Mouse (Mus musculus): Measurements from ENCODE around the gene Smyd4.
"Not testable (repeated sequence)": the region's sequence is repeated elsewhere in the genome, so short reads cannot be mapped to it uniquely, and the experiment has no call there.

The Smyd4 gene

DNA sequence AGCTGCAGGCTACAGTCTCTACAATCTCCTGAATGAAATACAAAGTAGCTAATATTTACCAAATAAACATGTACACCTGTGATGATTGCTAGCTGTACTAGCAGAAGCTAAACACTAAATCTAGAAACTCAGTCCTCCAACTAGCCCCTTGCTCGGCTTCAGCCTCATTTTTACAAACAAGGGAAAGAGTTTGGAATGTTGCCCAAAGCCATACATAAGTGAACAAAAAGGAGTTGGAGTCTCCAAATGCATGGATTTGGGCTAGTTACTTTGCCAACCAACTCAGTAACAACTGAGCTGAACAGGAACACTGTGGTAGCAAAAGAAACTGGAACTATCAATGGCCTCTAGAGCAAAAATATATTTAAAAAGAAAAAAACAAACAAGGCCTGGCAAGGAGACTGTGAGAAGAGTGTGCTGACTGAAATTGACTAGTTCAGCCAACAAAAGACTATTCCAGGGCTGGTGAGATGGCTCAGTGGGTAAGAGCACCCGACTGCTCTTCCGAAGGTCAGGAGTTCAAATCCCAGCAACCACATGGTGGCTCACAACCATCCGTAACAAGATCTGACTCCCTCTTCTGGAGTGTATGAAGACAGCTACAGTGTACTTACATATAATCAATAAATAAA, 1.6 kb upstream of the Smyd4 start:
- DNase-seq, result no peak

DNA sequence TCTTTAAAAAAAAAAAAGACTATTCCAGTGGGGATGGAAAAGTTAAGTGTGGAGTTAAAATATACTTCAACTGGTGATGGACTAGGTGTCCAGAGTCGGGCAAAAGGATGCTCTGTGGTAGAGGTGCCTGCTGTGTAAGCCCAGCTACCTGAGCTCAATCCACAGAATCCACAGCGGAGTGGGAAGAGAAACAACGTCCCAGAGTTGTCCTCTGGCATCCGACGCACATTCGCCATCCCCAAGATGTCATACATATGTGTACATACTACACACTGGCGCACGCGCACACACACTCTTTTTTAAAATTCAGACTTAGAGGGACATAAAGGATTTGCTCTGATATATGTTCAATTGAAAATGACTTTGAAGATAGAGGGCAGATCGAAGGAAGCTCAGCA, 1.0 kb upstream of the Smyd4 start:
- no peak for DNase-seq

DNA sequence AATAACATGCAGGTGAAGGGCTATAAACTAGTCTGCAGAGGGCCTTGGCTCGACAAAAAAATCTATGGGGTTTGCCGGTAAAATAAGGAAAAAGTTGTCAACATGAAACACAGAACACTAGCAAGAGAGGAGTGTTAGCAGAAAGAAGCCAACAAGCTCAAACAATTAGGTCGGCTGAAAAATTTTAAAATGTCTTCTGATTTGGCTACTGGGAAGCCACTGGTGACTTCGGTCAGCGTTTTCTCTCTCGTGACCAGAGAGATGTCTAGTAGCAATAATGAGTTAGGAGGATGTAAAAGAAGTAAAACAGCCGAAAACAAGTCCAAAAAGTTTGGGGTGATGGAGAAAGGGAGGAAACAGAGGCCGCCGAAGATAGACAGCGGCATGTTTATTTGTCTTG, 637 bp upstream of the Smyd4 start:
- no peak for DNase-seq

- DNase-seq, result no peak
Measured at GRCm38 (mm10) chr11:75348890-75349261, 643 bp downstream of the Smyd4 start.

GRCm38 (mm10) chr11:75351225-75351624, 3.0 kb downstream of the Smyd4 start:
- DNase-seq, result no peak

DNA sequence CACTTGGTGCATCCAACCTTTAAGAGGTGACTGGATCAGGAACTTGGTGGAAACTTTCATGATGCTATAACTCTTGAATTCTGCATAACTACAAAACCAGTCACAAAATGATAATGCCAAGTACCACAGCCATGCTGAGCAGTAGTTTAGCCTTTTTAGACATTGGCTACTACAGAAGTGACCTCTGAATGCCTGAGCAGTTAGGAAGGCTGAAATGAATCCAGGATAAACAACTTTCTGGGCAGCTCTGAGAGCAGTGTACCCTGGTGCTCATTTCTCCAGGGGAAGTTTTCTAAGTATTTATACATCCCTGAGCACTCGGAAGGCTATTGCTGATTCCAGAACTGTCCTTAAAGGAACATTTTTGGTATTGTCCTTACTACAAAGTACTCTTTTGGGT, 7.2 kb downstream of the Smyd4 start:
- DNase-seq, result peak in 1 of 2 experiments; percentile 45

DNA sequence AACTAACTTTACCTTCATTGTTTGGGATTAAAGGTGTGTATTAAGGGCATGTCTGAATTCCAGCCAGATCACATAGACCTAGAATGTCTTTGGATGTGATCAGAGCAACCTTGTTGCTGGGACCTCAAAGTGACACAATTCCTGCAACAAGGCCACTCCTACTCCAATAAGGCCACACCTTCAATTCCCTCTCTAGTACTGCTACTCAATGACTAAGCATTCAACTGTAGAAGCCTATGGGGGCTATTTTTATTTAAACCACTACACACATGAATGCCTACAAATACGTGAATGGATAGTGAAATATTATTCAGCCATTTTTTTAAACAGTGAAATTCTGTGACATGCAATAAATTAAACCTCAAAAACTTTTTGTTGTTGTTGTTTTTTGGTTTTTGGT, 28.9 kb downstream of the Smyd4 start:
- DNase-seq, result no peak

- not testable (repeated sequence) for DNase-seq
Measured at GRCm38 (mm10) chr11:75378786-75379185, 30.6 kb downstream of the Smyd4 start.

DNA sequence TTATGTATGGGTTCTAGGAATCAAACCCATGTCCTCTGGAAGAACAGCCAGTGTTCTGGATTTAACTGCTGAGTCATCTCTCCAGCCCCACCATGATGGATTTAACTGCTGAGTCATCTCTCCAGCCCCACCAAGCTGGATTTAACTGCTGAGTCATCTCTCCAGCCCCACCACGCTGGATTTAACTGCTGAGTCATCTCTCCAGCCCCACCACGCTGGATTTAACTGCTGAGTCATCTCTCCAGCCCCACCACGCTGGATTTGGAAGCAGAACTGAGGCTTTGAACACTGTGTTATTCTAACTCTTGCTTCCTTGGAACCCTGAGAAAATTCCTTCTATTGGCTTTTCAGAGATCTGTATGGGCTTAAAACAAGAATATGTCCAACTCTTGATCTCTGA, 35.3 kb downstream of the Smyd4 start:
- DNase-seq, result not testable (repeated sequence)

DNA sequence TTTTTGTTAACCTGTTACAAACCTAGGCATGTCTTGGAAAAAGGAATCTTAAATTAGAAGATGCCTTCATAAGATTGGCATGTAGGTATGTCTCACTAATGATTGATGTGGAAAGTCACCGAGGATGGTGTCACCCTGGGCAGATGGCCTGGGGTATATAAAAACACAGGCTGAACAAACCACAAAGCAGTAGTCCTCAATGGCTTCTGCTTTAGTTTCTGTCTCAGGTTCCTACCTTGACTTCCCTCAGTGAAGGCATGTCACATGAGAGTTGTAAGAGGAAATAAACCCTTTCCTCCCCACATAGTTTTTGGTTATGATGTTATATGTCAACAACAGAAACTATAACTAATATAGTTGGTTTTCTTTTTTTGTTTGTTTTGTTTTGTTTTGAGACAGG, 47.4 kb downstream of the Smyd4 start:
- DNase-seq, result no peak

GRCm38 (mm10) chr11:75397452-75397851, 49.2 kb downstream of the Smyd4 start:
- no peak for DNase-seq

- DNase-seq, result no peak
Measured at GRCm38 (mm10) chr11:75399411-75399841, 51.2 kb downstream of the Smyd4 start.

GRCm38 (mm10) chr11:75400099-75400498, 51.9 kb downstream of the Smyd4 start:
- DNase-seq, result no peak

GRCm38 (mm10) chr11:75402271-75402690, 54.0 kb downstream of the Smyd4 start:
- DNase-seq, result peak; percentile 71 to 77

GRCm38 (mm10) chr11:75403301-75404052, 55.2 kb downstream of the Smyd4 start:
- no peak for DNase-seq

DNA sequence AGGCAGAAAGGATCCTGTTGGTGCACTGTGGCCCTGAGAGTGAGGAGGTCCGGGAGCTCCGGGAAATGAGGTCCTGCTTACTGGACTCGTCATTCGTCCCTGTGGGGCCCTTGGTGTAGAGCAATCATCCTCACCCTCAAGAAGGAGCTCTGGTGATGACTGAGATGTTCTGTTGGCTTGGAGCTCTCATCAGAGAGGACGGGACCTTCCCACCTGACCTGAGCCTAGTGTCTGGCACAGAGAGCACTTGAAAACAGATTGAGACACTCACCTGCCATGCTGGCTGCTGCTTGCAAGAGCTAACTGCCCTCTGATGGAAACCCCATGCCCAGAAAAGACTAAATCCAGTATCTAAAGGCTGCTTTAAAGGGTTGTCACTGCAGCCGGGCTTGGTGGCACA, 56.6 kb downstream of the Smyd4 start:
- DNase-seq, result no peak

DNA sequence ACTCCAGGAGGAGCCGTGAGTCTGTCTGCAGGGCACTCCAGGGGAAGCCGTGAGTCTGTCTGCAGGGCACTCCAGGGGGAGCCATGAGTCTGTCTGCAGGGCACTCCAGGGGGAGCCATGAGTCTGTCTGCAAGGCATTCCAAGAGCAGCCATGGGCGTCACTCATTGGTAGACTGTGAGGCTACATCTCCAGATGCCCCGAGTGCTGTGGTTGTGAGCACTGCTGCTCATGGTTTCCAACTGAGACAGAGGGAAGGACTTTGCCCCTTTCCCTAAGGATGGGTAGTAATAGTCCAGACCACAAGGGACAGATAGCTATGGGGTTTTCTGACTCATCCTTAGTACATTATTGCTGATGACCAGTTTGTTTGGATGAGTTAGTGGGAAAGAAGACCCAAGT, 57.9 kb downstream of the Smyd4 start:
- DNase-seq, result no peak

DNA sequence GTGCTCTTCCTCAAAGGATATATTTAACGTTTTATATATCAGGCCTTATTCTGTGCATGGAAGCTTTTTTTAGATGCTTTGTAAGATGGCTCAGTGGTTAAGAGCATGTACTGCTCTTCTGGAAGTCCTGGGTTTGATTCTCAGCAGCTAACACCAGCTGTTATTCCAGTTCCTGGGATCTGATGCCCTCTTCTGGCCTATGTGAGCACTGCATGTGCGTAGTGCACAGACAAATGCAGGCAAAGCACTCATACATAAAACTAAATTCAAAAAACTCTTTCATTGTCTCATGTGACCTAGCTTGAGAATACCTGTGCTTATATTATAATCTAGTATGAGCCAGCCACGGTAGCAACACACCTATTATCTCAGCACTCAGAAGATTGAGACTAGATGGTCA, 58.6 kb downstream of the Smyd4 start:
- peak in 1 of 2 experiments; percentile 77 for DNase-seq

GRCm38 (mm10) chr11:75409679-75410575, 61.7 kb downstream of the Smyd4 start:
- peak; percentile 28 to 31 for DNase-seq

DNA sequence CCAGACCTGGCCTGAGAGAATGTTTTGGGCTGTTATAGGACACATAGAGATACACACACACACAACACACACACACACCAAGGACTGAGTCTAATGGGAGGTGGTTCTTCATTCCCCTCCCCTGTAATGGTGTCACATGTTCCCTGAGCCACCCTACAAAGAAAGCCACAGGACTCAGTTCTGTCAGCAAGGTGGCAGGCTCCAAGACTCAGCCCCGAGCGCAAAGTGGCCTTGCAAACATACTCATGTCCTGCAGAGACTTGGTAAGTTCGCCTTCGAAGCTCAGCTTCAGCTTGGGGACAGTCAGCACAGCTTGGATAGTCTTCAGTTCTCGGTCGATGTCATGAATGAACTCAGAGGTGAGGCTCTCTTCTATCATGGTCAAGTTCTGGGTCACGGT, 62.4 kb downstream of the Smyd4 start:
- no peak for DNase-seq

- DNase-seq, result no peak
Measured at GRCm38 (mm10) chr11:75415096-75415495, 66.9 kb downstream of the Smyd4 start.

GRCm38 (mm10) chr11:75415994-75416393, 67.8 kb downstream of the Smyd4 start:
- no peak for DNase-seq

- DNase-seq, result no peak
Measured at GRCm38 (mm10) chr11:75420037-75420436, 71.8 kb downstream of the Smyd4 start.

Measured in kidney, adult 8-10 months (tissue).